Mouse (Mus musculus) kidney, postnatal 10 days (tissue): ENCODE measurements around the gene Fthl17f.
"Not testable (repeated sequence)": the region's sequence is repeated elsewhere in the genome, so short reads cannot be mapped to it uniquely, and the experiment has no call there.

Experiments
- DNase-seq: peaks from one replicate; pipeline ENCODE4 v3.0.0; 2021; ENCODE audit warnings: mixed read lengths

The Fthl17f gene

GRCm38 (mm10) chrX:9062715-9063114 lies at the start of gene Fthl17f:
TSS of gene Fthl17f (plus strand) at chrX:9063015.
- not testable (repeated sequence) for DNase-seq

GRCm38 (mm10) chrX:9016079-9016478 lies 46.7 kb upstream of the Fthl17f start:
- DNase-seq, result no peak

GRCm38 (mm10) chrX:9019481-9019880 lies 43.3 kb upstream of the Fthl17f start:
- DNase-seq, result no peak

- not testable (repeated sequence) for DNase-seq
These were observed 29.6 kb upstream of the Fthl17f start, which contains the start of gene Fthl17e for GRCm38 (mm10) chrX:9033193-9033592. TSS of gene Fthl17e (plus strand) at chrX:9033493.

- peak; percentile 5 for DNase-seq
These were observed 21.2 kb upstream of the Fthl17f start for GRCm38 (mm10) chrX:9041611-9042010.

GRCm38 (mm10) chrX:9060952-9061351 lies 1.9 kb upstream of the Fthl17f start:
- peak; percentile 70 for DNase-seq

GRCm38 (mm10) chrX:9062101-9062500 lies 714 bp upstream of the Fthl17f start:
- no peak for DNase-seq

- peak; percentile 84 for DNase-seq
These were observed 14.9 kb downstream of the Fthl17f start for GRCm38 (mm10) chrX:9077699-9078098.

GRCm38 (mm10) chrX:9095066-9095465 lies 32.3 kb downstream of the Fthl17f start:
- DNase-seq, result not testable (repeated sequence)

- no peak for DNase-seq
These were observed 41.4 kb downstream of the Fthl17f start, which contains the start of gene 4930402K13Rik for GRCm38 (mm10) chrX:9104262-9104661. TSS of gene 4930402K13Rik (plus strand) at chrX:9104562.

- DNase-seq, result no peak
These were observed 47.6 kb downstream of the Fthl17f start for GRCm38 (mm10) chrX:9110381-9110780.
